In the genomic region with DNA sequence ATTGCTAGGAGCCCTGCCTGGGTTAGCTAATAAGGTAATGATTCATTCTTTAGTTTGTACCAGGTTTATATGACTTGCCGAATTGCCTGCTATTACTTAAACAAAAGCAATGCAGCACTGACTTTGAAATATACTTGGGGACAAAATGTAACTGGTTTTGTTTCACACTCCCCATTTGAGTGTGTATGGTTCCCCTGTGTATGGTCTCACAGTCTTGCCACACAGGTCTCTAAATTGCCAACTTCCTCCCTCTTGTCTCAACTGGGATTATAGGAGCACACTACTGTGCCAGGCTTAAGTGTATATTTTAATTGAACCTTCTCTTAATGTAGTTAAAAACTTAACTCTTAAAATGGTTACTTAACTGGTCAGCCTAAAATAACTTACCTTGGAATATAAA, we compare ENCODE assay signal across 20 mouse cellular contexts. TPM values are rescaled to one million over a fixed set of nuclear protein-coding genes. Genes with fewer than 3 reads are reported as not detected.
"Had no signal": no experiment of that assay in that cellular context is flagged by ENCODE, and none has a peak within 500 bp of the region (broad histone marks: within the 10 kb centered on the region; RNA-seq: fewer than 3 reads in every experiment).

No protein-coding gene starts in this region.

- ATAC-seq: midbrain, embryonic 16.5 days had no signal

- H3K4me1 ChIP-seq: midbrain, embryonic 10.5 days; midbrain, embryonic 12.5 days; neural tube, embryonic 13.5 days; neural tube, embryonic 15.5 days had no signal

- DNase-seq: lung, adult 18-20 months; lung, embryonic 14.5 days; lung, postnatal 14 days; lung, postnatal 36 days; midbrain, embryonic 14.5 days; retina, postnatal 1 day; right cerebral cortex, adult 18-20 months; right cerebral cortex, postnatal 25 days; right cerebral cortex, postnatal 4 days; spleen, adult 18-20 months; thymus, adult 18-20 months; thymus, postnatal 14 days; thymus, postnatal 36 days had no signal

- H3K4me3 ChIP-seq: midbrain, embryonic 10.5 days; midbrain, embryonic 12.5 days; myocyte; neural tube, embryonic 13.5 days; neural tube, embryonic 15.5 days had no signal

- H3K27ac ChIP-seq: midbrain, embryonic 10.5 days; midbrain, embryonic 12.5 days; neural tube, embryonic 13.5 days; neural tube, embryonic 15.5 days had no signal

RNA-seq across cellular contexts. Expression of a gene that starts 54.8 kb away (rescaled TPM):
- polyA plus RNA-seq: small intestine, adult 2 months had no signal
